Mouse (Mus musculus) cerebellum, postnatal 25 days (tissue): ENCODE data around the gene Dusp27.

Source experiments
- DNase-seq, 2 experiments: peaks; one replicate each; pipeline ENCODE4 v3.0.0; 2021; ENCODE audit warnings: mixed read lengths in 2 of 2

Gene Dusp27

GRCm38 (mm10) chr1:166127719-166128118, at the start of gene Dusp27:
TSS of gene Dusp27 (minus strand) at chr1:166127922.
- no peak for DNase-seq

GRCm38 (mm10) chr1:166173621-166174020, 45.9 kb upstream of the Dusp27 start:
- no peak for DNase-seq

- DNase-seq: peak in 1 of 2 experiments; percentile 0
Measured at GRCm38 (mm10) chr1:166172992-166173391, 45.3 kb upstream of the Dusp27 start.

GRCm38 (mm10) chr1:166170852-166171251, 43.1 kb upstream of the Dusp27 start:
- no peak for DNase-seq

GRCm38 (mm10) chr1:166169713-166170112, 42.0 kb upstream of the Dusp27 start:
- no peak for DNase-seq

- DNase-seq: no peak
Measured at GRCm38 (mm10) chr1:166168017-166168416, 40.3 kb upstream of the Dusp27 start.

GRCm38 (mm10) chr1:166167405-166167804, 39.7 kb upstream of the Dusp27 start:
- no peak for DNase-seq

- DNase-seq: no peak
Measured at GRCm38 (mm10) chr1:166165159-166165558, 37.4 kb upstream of the Dusp27 start.

- DNase-seq: no peak
Measured at GRCm38 (mm10) chr1:166164580-166164979, 36.9 kb upstream of the Dusp27 start.

- DNase-seq: peak; percentile 80 to 89
Measured at GRCm38 (mm10) chr1:166160569-166161445, 33.1 kb upstream of the Dusp27 start.

- DNase-seq: no peak
Measured at GRCm38 (mm10) chr1:166160111-166160510, 32.4 kb upstream of the Dusp27 start.

- no peak for DNase-seq
Measured at GRCm38 (mm10) chr1:166158664-166159063, 30.9 kb upstream of the Dusp27 start.

- no peak for DNase-seq
Measured at GRCm38 (mm10) chr1:166157712-166158111, 30.0 kb upstream of the Dusp27 start.

GRCm38 (mm10) chr1:166155113-166155494, 27.4 kb upstream of the Dusp27 start:
- DNase-seq: no peak

GRCm38 (mm10) chr1:166154162-166155112, 26.7 kb upstream of the Dusp27 start:
- DNase-seq: peak; percentile 76 to 88

- DNase-seq: peak; percentile 87 to 94
Measured at GRCm38 (mm10) chr1:166153351-166154120, 25.8 kb upstream of the Dusp27 start.

GRCm38 (mm10) chr1:166152034-166152433, 24.3 kb upstream of the Dusp27 start:
- no peak for DNase-seq

GRCm38 (mm10) chr1:166151341-166151740, 23.6 kb upstream of the Dusp27 start:
- DNase-seq: no peak

- no peak for DNase-seq
Measured at GRCm38 (mm10) chr1:166150035-166150434, 22.3 kb upstream of the Dusp27 start.

GRCm38 (mm10) chr1:166149441-166149840, 21.7 kb upstream of the Dusp27 start:
- DNase-seq: no peak

GRCm38 (mm10) chr1:166147657-166148056, 19.9 kb upstream of the Dusp27 start:
- DNase-seq: no peak

GRCm38 (mm10) chr1:166146626-166147025, 18.9 kb upstream of the Dusp27 start:
- DNase-seq: no peak

GRCm38 (mm10) chr1:166142369-166142768, 14.6 kb upstream of the Dusp27 start:
- no peak for DNase-seq
